Mouse (Mus musculus) olfactory bulb, adult 2 months (tissue): ENCODE results near the gene Adat1. TPM values are rescaled to one million over a fixed set of nuclear protein-coding genes. Genes with fewer than 3 reads are reported as not detected.

Experiments used
- H3K27ac ChIP-seq: fragments of 200-500 bp; 2 replicates; pipeline ENCODE4 v1.5.1; 2012; ENCODE audit warnings: low read depth, low read length; ENCODE audit not compliant: insufficient read depth
- H3K4me1 ChIP-seq: fragments of 200-500 bp; 2 replicates; pipeline ENCODE4 v1.6.1; 2012; ENCODE audit warnings: low read length; ENCODE audit not compliant: control insufficient read depth, insufficient read depth
- H3K4me3 ChIP-seq: fragments of 200-500 bp; 2 replicates; pipeline ENCODE4 v1.5.1; 2012; ENCODE audit warnings: mild to moderate bottlenecking, low read depth, low read length, moderate library complexity; ENCODE audit not compliant: insufficient read depth
- CTCF ChIP-seq: fragments of 200-500 bp; IDR thresholded peaks from 2 replicates; pipeline ENCODE4 v1.5.1; 2012; ENCODE audit warnings: low read depth, mild to moderate bottlenecking, low read length, moderate library complexity; ENCODE audit not compliant: insufficient read depth
- POLR2A ChIP-seq: fragments of 200-500 bp; IDR thresholded peaks from 2 replicates; pipeline ENCODE4 v1.6.1; 2012; ENCODE audit warnings: mild to moderate bottlenecking, low read depth, low read length, moderate library complexity; ENCODE audit not compliant: insufficient read depth
- WGBS: fragments of 180-500 bp; shearing (Covaris S2); methylation state at CpG from one replicate; pipeline ENCODE4 v1.1.7; 2018; 5-methylcytosine and 5-hydroxymethylcytosine counted together
- polyA plus RNA-seq: library from polyadenylated mRNA; stranded (reverse); fragments of >200 nt; gene quantifications from 2 replicates; pipeline ENCODE4 v1.2.4, GENCODE M21; 2012; ENCODE audit warnings: low replicate concordance; ENCODE audit not compliant: missing spikeins, insufficient read depth, insufficient read length

The Adat1 gene
- polyA plus RNA-seq, 1 experiment: 148 TPM

- WGBS: 86% methylated on average over 2 of the region's 2 CpGs
Measured at GRCm38 (mm10) chr8:111976326-111976725, 15.8 kb downstream of the Adat1 start.

GRCm38 (mm10) chr8:111975706-111976105, 16.4 kb downstream of the Adat1 start:
- WGBS: 96% methylated on average over 2 of the region's 2 CpGs
- no peak overlapping the region for H3K27ac ChIP-seq
- no peak for TF ChIP-seq POLR2A
- no peak for TF ChIP-seq CTCF
- no peak overlapping the region for H3K4me3 ChIP-seq
- no peaks in the 10 kb centered on the region; the same call in 1 of the 2 replicates for H3K4me1 ChIP-seq

More at GRCm38 (mm10) chr8:111976326-111976725, 15.8 kb downstream of the Adat1 start:
- Histone ChIP-seq H3K27ac (no peak overlapping the region), H3K4me3 (no peak overlapping the region), H3K4me1 (no peaks in the 10 kb centered on the region; the same call in 1 of the 2 replicates)
- TF ChIP-seq POLR2A (no peak), CTCF (no peak)

- WGBS: 95% methylated on average over 12 of the region's 12 CpGs
- peaks cover 6% of the 10 kb centered on the region for H3K4me1 ChIP-seq
- no peak for TF ChIP-seq POLR2A
- no peak for TF ChIP-seq CTCF
- H3K4me3 ChIP-seq: no peak overlapping the region
- H3K27ac ChIP-seq: no peak overlapping the region
Measured at GRCm38 (mm10) chr8:111974138-111974537, 18.0 kb downstream of the Adat1 start.

GRCm38 (mm10) chr8:111968991-111969390, 23.1 kb downstream of the Adat1 start:
- no peak for TF ChIP-seq POLR2A
- TF ChIP-seq CTCF: no peak
- WGBS: 54% methylated on average over 5 of the region's 5 CpGs

GRCm38 (mm10) chr8:111968541-111968940, 23.6 kb downstream of the Adat1 start:
- WGBS: 86% methylated on average over 10 of the region's 10 CpGs
- TF ChIP-seq CTCF (no peak), POLR2A (no peak)
- H3K4me3 ChIP-seq: no peak overlapping the region
- H3K27ac ChIP-seq: no peak overlapping the region
- H3K4me1 ChIP-seq: peaks cover 18% of the 10 kb centered on the region

More at GRCm38 (mm10) chr8:111968991-111969390, 23.1 kb downstream of the Adat1 start:
- no peak overlapping the region for H3K4me3 ChIP-seq
- H3K27ac ChIP-seq: no peak overlapping the region
- H3K4me1 ChIP-seq: peaks cover 18% of the 10 kb centered on the region

GRCm38 (mm10) chr8:111967246-111967870, 24.7 kb downstream of the Adat1 start:
- 69% methylated on average over 5 of the region's 5 CpGs for WGBS
- TF ChIP-seq POLR2A: no peak
- Histone ChIP-seq H3K4me1 (peaks cover 22% of the 10 kb centered on the region), H3K4me3 (no peak overlapping the region), H3K27ac (no peak overlapping the region)

- H3K4me1 ChIP-seq: peaks cover 29% of the 10 kb centered on the region
- H3K27ac ChIP-seq: peak overlapping the region; percentile 82
- no peak overlapping the region for H3K4me3 ChIP-seq
- no peak for TF ChIP-seq POLR2A
- no peak for TF ChIP-seq CTCF
- whole genome bisulfite sequencing: 50% methylated on average over 7 of the region's 7 CpGs
Measured at GRCm38 (mm10) chr8:111964849-111965561, 27.1 kb downstream of the Adat1 start.

GRCm38 (mm10) chr8:111964351-111964750, 27.8 kb downstream of the Adat1 start:
- Histone ChIP-seq H3K4me3 (no peak overlapping the region), H3K4me1 (peaks cover 27% of the 10 kb centered on the region), H3K27ac (peak overlapping the region; percentile 61)
- TF ChIP-seq CTCF (no peak), POLR2A (no peak)
- 30% methylated on average over 5 of the region's 5 CpGs for WGBS

- WGBS: 87% methylated on average over 4 of the region's 4 CpGs
- Histone ChIP-seq H3K4me3 (no peak overlapping the region), H3K4me1 (peaks cover 27% of the 10 kb centered on the region), H3K27ac (peak overlapping the region; percentile 78; the same call in 1 of the 2 replicates)
- TF ChIP-seq POLR2A: no peak
- TF ChIP-seq CTCF: no peak
Measured at GRCm38 (mm10) chr8:111963546-111963945, 28.6 kb downstream of the Adat1 start.

- peak overlapping the region; percentile 78; the same call in 1 of the 2 replicates for H3K27ac ChIP-seq
- peaks cover 27% of the 10 kb centered on the region for H3K4me1 ChIP-seq
- WGBS: 65% methylated on average over 10 of the region's 10 CpGs
- no peak overlapping the region for H3K4me3 ChIP-seq
- TF ChIP-seq CTCF (no peak), POLR2A (no peak)
Measured at GRCm38 (mm10) chr8:111963091-111963490, 29.0 kb downstream of the Adat1 start.
